Mouse (Mus musculus) ES-Bruce4 (cell line): Measurements from ENCODE around the gene Tas2r114. TPM values are rescaled to one million over a fixed set of nuclear protein-coding genes. Genes with fewer than 3 reads are reported as not detected.

ENCODE experiments used
- H3K27ac ChIP-seq: 2 replicates; pipeline ENCODE4 v1.5.1; 2012; ENCODE audit warnings: low read length, inconsistent platforms; ENCODE audit not compliant: insufficient read depth
- H3K27me3 ChIP-seq: 2 replicates; pipeline ENCODE4 v1.6.1; 2012; ENCODE audit warnings: mild to moderate bottlenecking, low read length, inconsistent platforms; ENCODE audit not compliant: control insufficient read depth, poor library complexity, insufficient read depth, severe bottlenecking
- H3K36me3 ChIP-seq: 2 replicates; pipeline ENCODE4 v1.6.1; 2012; ENCODE audit warnings: inconsistent platforms, mild to moderate bottlenecking, low read length, moderate library complexity; ENCODE audit not compliant: control insufficient read depth, poor library complexity, insufficient read depth, severe bottlenecking
- H3K4me1 ChIP-seq: one replicate; pipeline ENCODE4 v1.8.1; 2011; ENCODE audit warnings: low read length; ENCODE audit not compliant: control insufficient read depth, insufficient read depth
- H3K4me3 ChIP-seq: 2 replicates; pipeline ENCODE4 v1.5.1; 2011; ENCODE audit warnings: low read depth, mild to moderate bottlenecking, low read length
- H3K9ac ChIP-seq: 2 replicates; pipeline ENCODE4 v1.6.1; 2012; ENCODE audit warnings: low read depth, mild to moderate bottlenecking, inconsistent platforms; ENCODE audit not compliant: poor library complexity, severe bottlenecking
- H3K9me3 ChIP-seq: replicated peaks from 2 replicates; pipeline ENCODE4 v1.6.1; 2012; ENCODE audit warnings: mild to moderate bottlenecking, low read length, inconsistent platforms; ENCODE audit not compliant: control insufficient read depth, poor library complexity, insufficient read depth, severe bottlenecking
- CTCF ChIP-seq: IDR thresholded peaks from one replicate; pipeline ENCODE4 v1.8.1; 2011; ENCODE audit warnings: low read depth, low read length
- EP300 ChIP-seq: IDR thresholded peaks from 2 replicates; pipeline ENCODE4 v1.6.1; 2011; ENCODE audit warnings: low read depth, low read length; ENCODE audit not compliant: insufficient read depth
- POLR2A ChIP-seq: IDR thresholded peaks from one replicate; pipeline ENCODE4 v1.8.1; 2011; ENCODE audit warnings: low read length; ENCODE audit not compliant: insufficient read depth
- polyA plus RNA-seq: library from polyadenylated mRNA; stranded (reverse); fragments of >200 nt; gene quantifications from 2 replicates; pipeline ENCODE4 v1.2.4, GENCODE M21; 2011; ENCODE audit warnings: low read depth; ENCODE audit not compliant: missing spikeins, insufficient read depth, insufficient read length

The Tas2r114 gene
- not detected in 2 replicates for polyA plus RNA-seq

GRCm38 (mm10) chr6:131689963-131690362, at the start of gene Tas2r114:
Gene Tas2r114 (minus strand): TSS chr6:131690063.
- Histone ChIP-seq H3K36me3 (no peaks in the 10 kb centered on the region), H3K9me3 (no peaks in the 10 kb centered on the region), H3K4me3 (no peak within 1 kb of the TSS), H3K27me3 (no peaks in the 10 kb centered on the region), H3K4me1 (no peaks in the 10 kb centered on the region), H3K9ac (no peak within 1 kb of the TSS), H3K27ac (no peak within 1 kb of the TSS)
- TF ChIP-seq POLR2A: no peak
- no peak for TF ChIP-seq EP300
- TF ChIP-seq CTCF: no peak

GRCm38 (mm10) chr6:131712803-131713202, 22.9 kb upstream of the Tas2r114 start:
- H3K36me3 ChIP-seq: no peaks in the 10 kb centered on the region
- no peak overlapping the region for H3K27ac ChIP-seq
- TF ChIP-seq CTCF (no peak), EP300 (no peak), POLR2A (no peak)
- H3K4me1 ChIP-seq: no peaks in the 10 kb centered on the region
- no peak overlapping the region for H3K9ac ChIP-seq
- no peaks in the 10 kb centered on the region for H3K9me3 ChIP-seq
- H3K4me3 ChIP-seq: no peak overlapping the region
- H3K27me3 ChIP-seq: no peaks in the 10 kb centered on the region

- TF ChIP-seq EP300 (no peak), CTCF (no peak), POLR2A (no peak)
These were observed 2.5 kb downstream of the Tas2r114 start, which contains the start of gene Tas2r105 for GRCm38 (mm10) chr6:131687395-131687794. Gene Tas2r105 (minus strand): TSS chr6:131687495.

GRCm38 (mm10) chr6:131685644-131686043, 4.2 kb downstream of the Tas2r114 start, which contains the start of gene Tas2r104:
Gene Tas2r104 (minus strand): TSS chr6:131685744.
- Histone ChIP-seq H3K27me3 (no peaks in the 10 kb centered on the region), H3K9ac (no peak within 1 kb of the TSS), H3K9me3 (no peaks in the 10 kb centered on the region), H3K36me3 (no peaks in the 10 kb centered on the region), H3K4me1 (no peaks in the 10 kb centered on the region), H3K4me3 (no peak within 1 kb of the TSS), H3K27ac (no peak within 1 kb of the TSS)
- TF ChIP-seq CTCF (no peak), EP300 (no peak), POLR2A (no peak)

More at GRCm38 (mm10) chr6:131687395-131687794, 2.5 kb downstream of the Tas2r114 start, which contains the start of gene Tas2r105:
- Histone ChIP-seq H3K27ac (no peak within 1 kb of the TSS), H3K9me3 (no peaks in the 10 kb centered on the region), H3K4me3 (no peak within 1 kb of the TSS), H3K9ac (no peak within 1 kb of the TSS), H3K27me3 (no peaks in the 10 kb centered on the region), H3K4me1 (no peaks in the 10 kb centered on the region), H3K36me3 (no peaks in the 10 kb centered on the region)

- no peaks in the 10 kb centered on the region for H3K4me1 ChIP-seq
- no peaks in the 10 kb centered on the region for H3K36me3 ChIP-seq
- no peaks in the 10 kb centered on the region for H3K27me3 ChIP-seq
- H3K9me3 ChIP-seq: no peaks in the 10 kb centered on the region
- no peak within 1 kb of the TSS for H3K9ac ChIP-seq
- TF ChIP-seq CTCF (no peak), EP300 (no peak), POLR2A (no peak)
- H3K27ac ChIP-seq: no peak within 1 kb of the TSS
- H3K4me3 ChIP-seq: no peak within 1 kb of the TSS
These were observed 11.1 kb downstream of the Tas2r114 start, which contains the start of gene Tas2r106 for GRCm38 (mm10) chr6:131678786-131679185. Gene Tas2r106 (minus strand): TSS chr6:131678886.

- H3K27ac ChIP-seq: no peak within 1 kb of the TSS
- no peaks in the 10 kb centered on the region for H3K36me3 ChIP-seq
- no peaks in the 10 kb centered on the region for H3K4me1 ChIP-seq
- no peak within 1 kb of the TSS for H3K4me3 ChIP-seq
- no peak for TF ChIP-seq CTCF
- no peak for TF ChIP-seq EP300
- no peak for TF ChIP-seq POLR2A
- H3K27me3 ChIP-seq: no peaks in the 10 kb centered on the region
- H3K9me3 ChIP-seq: no peaks in the 10 kb centered on the region
- no peak within 1 kb of the TSS for H3K9ac ChIP-seq
These were observed 29.8 kb downstream of the Tas2r114 start, which contains the start of gene Tas2r107 for GRCm38 (mm10) chr6:131660049-131660448. Gene Tas2r107 (minus strand): TSS chr6:131660149.

Other genes starting within 250 kb of the Tas2r114 start
- gene 5430401F13Rik, start 203.7 kb downstream of the Tas2r114 start, polyA plus RNA-seq: not detected in 2 replicates
- not detected in 2 replicates for gene Gm6619, start 203.7 kb downstream of the Tas2r114 start, polyA plus RNA-seq
- gene Tas2r130, start 59.2 kb downstream of the Tas2r114 start, polyA plus RNA-seq: not detected in 2 replicates
- gene Tas2r107, start 29.9 kb downstream of the Tas2r114 start, polyA plus RNA-seq: not detected in 2 replicates
- gene Tas2r106, start 11.2 kb downstream of the Tas2r114 start, polyA plus RNA-seq: not detected in 2 replicates
- not detected in 2 replicates for gene Tas2r104, start 4.3 kb downstream of the Tas2r114 start, polyA plus RNA-seq
- not detected in 2 replicates for gene Tas2r105, start 2.6 kb downstream of the Tas2r114 start, polyA plus RNA-seq